ENCODE assay signal across 11 mouse cellular contexts in genomic region chr5:114573920-114574628, GRCm38 (mm10). TPM values are rescaled to one million over a fixed set of nuclear protein-coding genes. Genes with fewer than 3 reads are reported as not detected.
DNase-seq lines count a peak whose midpoint lies in the region; ATAC-seq lines count a peak whose summit lies in the region.
"Had no signal": no experiment of that assay in that cellular context is flagged by ENCODE, and none has a peak within 500 bp of the region (broad histone marks: within the 10 kb centered on the region; RNA-seq: fewer than 3 reads in every experiment).

No protein-coding gene starts in this region.

- H3K27me3 ChIP-seq in kidney, embryonic 16.5 days (ENCODE audit: insufficient read depth, low read length): peaks cover 3% of the 10 kb centered on the region; the same call in 1 of the 2 replicates
- H3K27me3 ChIP-seq in hindbrain, embryonic 13.5 days: no peaks in the 10 kb centered on the region

- no peak overlapping the region for H3K9ac ChIP-seq in kidney, embryonic 16.5 days (replicated peaks; ENCODE audit: low read length)
- no peak overlapping the region for H3K9ac ChIP-seq in hindbrain, embryonic 13.5 days
- H3K9ac ChIP-seq: limb, embryonic 15.5 days had no signal

- no peaks in the 10 kb centered on the region for H3K36me3 ChIP-seq in kidney, embryonic 16.5 days (ENCODE audit: insufficient read depth, low read length)
- H3K36me3 ChIP-seq in hindbrain, embryonic 13.5 days: no peaks in the 10 kb centered on the region
- H3K36me3 ChIP-seq: heart, embryonic 10.5 days; limb, embryonic 15.5 days had no signal

- DNase-seq in kidney, postnatal 10 days: no peak
- DNase-seq in adrenal gland, postnatal 25 days: peak; percentile 79
- peak; percentile 44 to 76 for DNase-seq in lung, postnatal 4 days
- no peak for DNase-seq in natural killer cell, adult 2 months (ENCODE audit: low spot score in 2 of 2)
- DNase-seq in embryo, embryonic 9.5 days (ENCODE audit: extremely low spot score): no peak
- DNase-seq in heart, postnatal 14 days: no peak

- no peak overlapping the region for H3K4me2 ChIP-seq in kidney, embryonic 16.5 days (replicated peaks; ENCODE audit: low read depth, low read length)
- peak overlapping the region; percentile 81 for H3K4me2 ChIP-seq in hindbrain, embryonic 13.5 days
- H3K4me2 ChIP-seq: limb, embryonic 15.5 days had no signal

- H3K4me1 ChIP-seq in kidney, embryonic 16.5 days (ENCODE audit: insufficient read depth, low read length): peaks cover 80% of the 10 kb centered on the region
- peaks cover 96% of the 10 kb centered on the region for H3K4me1 ChIP-seq in hindbrain, embryonic 13.5 days (replicated peaks)

- no peaks in the 10 kb centered on the region for H3K9me3 ChIP-seq in kidney, embryonic 16.5 days (ENCODE audit: low read length)
- H3K9me3 ChIP-seq in hindbrain, embryonic 13.5 days: no peaks in the 10 kb centered on the region
- H3K9me3 ChIP-seq: heart, embryonic 10.5 days; limb, embryonic 15.5 days had no signal

- H3K27ac ChIP-seq in kidney, embryonic 16.5 days (ENCODE audit: low read length): 0 out of 2 replicates have a peak overlapping the region, but pooled peaks have one; percentile 19
- H3K27ac ChIP-seq in hindbrain, embryonic 13.5 days: peak overlapping the region; percentile 69; the same call in 1 of the 2 replicates
- H3K27ac ChIP-seq: heart, embryonic 10.5 days; limb, embryonic 15.5 days had no signal

- WGBS in kidney, embryonic 16.5 days: 47% methylated on average over 12 of the region's 12 CpGs
- WGBS in hindbrain, embryonic 13.5 days: 61% methylated on average over 12 of the region's 12 CpGs

- no peak for ATAC-seq in kidney, embryonic 16.5 days (ENCODE audit: low FRiP score, low TSS enrichment)
- ATAC-seq in hindbrain, embryonic 13.5 days (ENCODE audit: low FRiP score): no peak

- no peak overlapping the region for H3K4me3 ChIP-seq in kidney, embryonic 16.5 days (ENCODE audit: low read length)
- H3K4me3 ChIP-seq in hindbrain, embryonic 13.5 days: peak overlapping the region; percentile 14; the same call in 1 of the 2 replicates
- H3K4me3 ChIP-seq: erythroblast, embryonic 14.5 days; heart, embryonic 10.5 days; limb, embryonic 15.5 days had no signal

- intact Hi-C loops in heart, postnatal 14 days (cut with DNase I): no loop called here

RNA-seq across cellular contexts. Expression of gene Fam222a, which starts 6.3 kb away (rescaled TPM):
- polyA plus RNA-seq in kidney, embryonic 16.5 days (2015; fragmentation: Nextera tagmentation; extraction: Ambion mirVana): 4.1 and 4.5 TPM in 2 replicates
- 26.9 and 39.8 TPM in 2 replicates for total RNA-seq in adrenal gland, postnatal 25 days (2021)
- polyA plus RNA-seq in hindbrain, embryonic 13.5 days (2015; fragmentation: Nextera tagmentation; extraction: Ambion mirVana): 5.8 and 6.4 TPM in 2 replicates
- 1 to 10 TPM; 3.2 to 5.4 TPM for total RNA-seq in heart, postnatal 14 days (2021)

Comparison
In these comparisons a context has a peak if more than half of its experiments do, and no peak if none do; other contexts are left out.
1. DNase-seq: peak in adrenal gland, postnatal 25 days (single experiment) and lung, postnatal 4 days (2 of 2); none in kidney, postnatal 10 days (single experiment), natural killer cell, adult 2 months (0 of 2), embryo, embryonic 9.5 days (single experiment) and heart, postnatal 14 days (0 of 2).